Mouse (Mus musculus) limb, embryonic 15.5 days (tissue): ENCODE data around the gene Vmn1r143. TPM values are rescaled to one million over a fixed set of nuclear protein-coding genes. Genes with fewer than 3 reads are reported as not detected.
"Not testable (repeated sequence)": the region's sequence is repeated elsewhere in the genome, so short reads cannot be mapped to it uniquely, and the experiment has no call there.

Source experiments
- ATAC-seq: fragments of 200-750 bp; cut with Nextera tagmentation; 2 replicates; pipeline ENCODE4 v1.8.0; 2017; ENCODE audit warnings: low read depth, moderate TSS enrichment; ENCODE audit not compliant: insufficient number of reproducible peaks, low FRiP score, low TSS enrichment
- H3K27ac ChIP-seq: fragments of 300-500 bp; sonication (generic); 2 replicates; pipeline ENCODE4 v1.5.1; 2015; ENCODE audit warnings: moderate library complexity, mild to moderate bottlenecking, inconsistent platforms
- H3K27me3 ChIP-seq: fragments of 300-500 bp; sonication (generic); 2 replicates; pipeline ENCODE4 v1.6.1; 2015; ENCODE audit warnings: inconsistent platforms
- H3K36me3 ChIP-seq: fragments of 300-500 bp; sonication (generic); 2 replicates; pipeline ENCODE4 v1.6.1; 2015; ENCODE audit warnings: inconsistent platforms
- H3K4me1 ChIP-seq: fragments of 300-500 bp; sonication (generic); 2 replicates; pipeline ENCODE4 v1.6.1; 2015; ENCODE audit warnings: inconsistent platforms
- H3K4me2 ChIP-seq: fragments of 300-500 bp; sonication (generic); 2 replicates; pipeline ENCODE4 v1.6.1; 2015; ENCODE audit warnings: mild to moderate bottlenecking, inconsistent platforms
- H3K4me3 ChIP-seq: fragments of 300-500 bp; sonication (generic); 2 replicates; pipeline ENCODE4 v1.5.1; 2015; ENCODE audit warnings: mild to moderate bottlenecking, inconsistent platforms
- H3K9ac ChIP-seq: fragments of 300-500 bp; sonication (generic); 2 replicates; pipeline ENCODE4 v1.6.1; 2015; ENCODE audit warnings: inconsistent platforms
- H3K9me3 ChIP-seq: fragments of 300-500 bp; sonication (generic); 2 replicates; pipeline ENCODE4 v1.6.1; 2016; ENCODE audit warnings: inconsistent platforms
- WGBS: fragments of 180-500 bp; shearing (Covaris S2); methylation state at CpG from one replicate; pipeline ENCODE4 v1.1.7; 2015; 5-methylcytosine and 5-hydroxymethylcytosine counted together
- polyA plus RNA-seq: library from polyadenylated mRNA; unstranded; fragments of >200 nt; fragmentation: Nextera tagmentation; extraction: Ambion mirVana; gene quantifications from 2 replicates; pipeline ENCODE4 v1.2.1, GENCODE M21; 2015

Vmn1r143 gene
- not detected in 2 replicates for polyA plus RNA-seq

- not testable (repeated sequence) for H3K27ac ChIP-seq, H3K27me3 ChIP-seq, H3K4me1 ChIP-seq, H3K4me3 ChIP-seq, H3K36me3 ChIP-seq, H3K9me3 ChIP-seq, ATAC-seq, H3K4me2 ChIP-seq, H3K9ac ChIP-seq
- WGBS: no CpG with 5 or more reads among the region's 3 CpGs
Measured at GRCm38 (mm10) chr7:22189077-22189476, at the start of gene Vmn1r143. Gene Vmn1r143 (plus strand): TSS chr7:22189377.

DNA sequence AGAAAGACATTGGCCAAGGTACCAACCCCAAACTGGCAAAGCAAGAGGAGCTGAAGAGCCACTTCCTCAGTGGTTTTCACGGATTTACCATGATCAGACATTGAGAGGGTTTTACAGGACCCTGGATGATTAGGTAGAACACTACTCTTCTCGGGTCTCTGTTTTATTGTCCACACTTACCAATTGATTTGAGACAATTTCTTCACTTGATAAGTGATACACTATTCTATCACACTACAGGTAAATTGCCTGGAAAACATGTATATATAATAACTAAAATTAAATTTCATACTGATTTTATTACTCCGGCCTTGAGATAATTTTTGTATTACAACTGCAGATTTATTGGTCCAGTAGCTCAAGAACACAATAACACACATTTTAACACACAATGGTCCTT, 25.2 kb upstream of the Vmn1r143 start, which contains the start of gene Vmn1r142:
TSS of gene Vmn1r142 (minus strand) at position 101 of the 400 bp plus-strand sequence.
- H3K4me2 ChIP-seq, H3K36me3 ChIP-seq, H3K9ac ChIP-seq, H3K4me1 ChIP-seq, ATAC-seq, H3K4me3 ChIP-seq, H3K9me3 ChIP-seq, H3K27me3 ChIP-seq, H3K27ac ChIP-seq: not testable (repeated sequence)
- no CpG with 5 or more reads among the region's 3 CpGs for WGBS

GRCm38 (mm10) chr7:22201164-22201563, 12.0 kb downstream of the Vmn1r143 start, which contains the start of gene Gm8653:
Gene Gm8653 (minus strand): TSS chr7:22201264.
- H3K36me3 ChIP-seq, H3K4me1 ChIP-seq, H3K27ac ChIP-seq, H3K4me3 ChIP-seq, H3K9ac ChIP-seq, H3K27me3 ChIP-seq, H3K9me3 ChIP-seq, H3K4me2 ChIP-seq, ATAC-seq: not testable (repeated sequence)
- WGBS: no CpG with 5 or more reads among the region's 2 CpGs

- not testable (repeated sequence) for H3K4me2 ChIP-seq, H3K27me3 ChIP-seq, H3K36me3 ChIP-seq, ATAC-seq, H3K9ac ChIP-seq, H3K9me3 ChIP-seq, H3K4me1 ChIP-seq, H3K27ac ChIP-seq, H3K4me3 ChIP-seq
- WGBS: 29% methylated on average over 2 of the region's 2 CpGs
Measured at GRCm38 (mm10) chr7:22229384-22229783, 40.2 kb downstream of the Vmn1r143 start, which contains the start of gene Gm8453. Gene Gm8453 (minus strand): TSS chr7:22229484.

Other genes starting within 250 kb of the Vmn1r143 start
- not detected in 2 replicates for gene Vmn1r137, start 194.8 kb upstream of the Vmn1r143 start, polyA plus RNA-seq
- gene Vmn1r138, start 160.5 kb upstream of the Vmn1r143 start, polyA plus RNA-seq: not detected in 2 replicates
- gene Gm6176, start 133.1 kb upstream of the Vmn1r143 start, polyA plus RNA-seq: not detected in 2 replicates
- gene Vmn1r139, start 120.3 kb upstream of the Vmn1r143 start, polyA plus RNA-seq: not detected in 2 replicates
- not detected in 2 replicates for gene Gm16451, start 71.1 kb upstream of the Vmn1r143 start, polyA plus RNA-seq
- gene Gm10666, start 54.6 kb upstream of the Vmn1r143 start, polyA plus RNA-seq: not detected in 2 replicates
- gene Vmn1r142, start 25.3 kb upstream of the Vmn1r143 start, polyA plus RNA-seq: not detected in 2 replicates
- gene Gm8653, start 11.9 kb downstream of the Vmn1r143 start, polyA plus RNA-seq: not detected in 2 replicates
- gene Gm8453, start 40.1 kb downstream of the Vmn1r143 start, polyA plus RNA-seq: not detected in 2 replicates
- gene Gm4187, start 140.3 kb downstream of the Vmn1r143 start, polyA plus RNA-seq: not detected in 2 replicates
- not detected in 2 replicates for gene Gm8660, start 181.7 kb downstream of the Vmn1r143 start, polyA plus RNA-seq
- gene Vmn1r148, start 224.2 kb downstream of the Vmn1r143 start, polyA plus RNA-seq: not detected in 2 replicates
- not detected in 2 replicates for gene Vmn1r149, start 248.9 kb downstream of the Vmn1r143 start, polyA plus RNA-seq